Mouse (Mus musculus) embryonic facial prominence, embryonic 12.5 days (tissue): Measurements from ENCODE around the gene Hoxb1. TPM values are rescaled to one million over a fixed set of nuclear protein-coding genes. Genes with fewer than 3 reads are reported as not detected.

ENCODE experiments used
- ATAC-seq: fragments of 200-750 bp; cut with Nextera tagmentation; 2 replicates; pipeline ENCODE4 v1.8.0; 2017; ENCODE audit not compliant: insufficient number of reproducible peaks, insufficient read depth, low FRiP score, low TSS enrichment
- H3K27ac ChIP-seq: fragments of 300-500 bp; sonication (generic); 2 replicates; pipeline ENCODE4 v1.5.1; 2016; ENCODE audit warnings: mild to moderate bottlenecking
- H3K27me3 ChIP-seq: fragments of 300-500 bp; sonication (generic); 2 replicates; pipeline ENCODE4 v1.6.1; 2016; ENCODE audit warnings: mild to moderate bottlenecking, moderate library complexity
- H3K36me3 ChIP-seq: fragments of 300-500 bp; sonication (generic); 2 replicates; pipeline ENCODE4 v1.6.1; 2016; ENCODE audit warnings: mild to moderate bottlenecking
- H3K4me1 ChIP-seq: fragments of 300-500 bp; sonication (generic); 2 replicates; pipeline ENCODE4 v1.6.1; 2016
- H3K4me2 ChIP-seq: fragments of 300-500 bp; sonication (generic); replicated peaks from 2 replicates; pipeline ENCODE4 v1.6.1; 2016; ENCODE audit warnings: mild to moderate bottlenecking, moderate library complexity
- H3K4me3 ChIP-seq: fragments of 300-500 bp; sonication (generic); 2 replicates; pipeline ENCODE4 v1.5.1; 2016; ENCODE audit warnings: mild to moderate bottlenecking
- H3K9ac ChIP-seq: fragments of 300-500 bp; sonication (generic); 2 replicates; pipeline ENCODE4 v1.6.1; 2016; ENCODE audit warnings: mild to moderate bottlenecking, moderate library complexity
- H3K9me3 ChIP-seq: fragments of 300-500 bp; sonication (generic); 2 replicates; pipeline ENCODE4 v1.6.1; 2016; ENCODE audit warnings: mild to moderate bottlenecking, moderate library complexity
- WGBS: fragments of 180-500 bp; shearing (Covaris S2); methylation state at CpG from one replicate; pipeline ENCODE4 v1.1.7; 2016; 5-methylcytosine and 5-hydroxymethylcytosine counted together
- polyA plus RNA-seq: library from polyadenylated mRNA; unstranded; fragments of >200 nt; fragmentation: Nextera tagmentation; extraction: Ambion mirVana; gene quantifications from 2 replicates; pipeline ENCODE4 v1.2.1, GENCODE M21; 2016

Hoxb1 gene
- polyA plus RNA-seq, 1 experiment from 2014 or later, result 0.08 TPM

GRCm38 (mm10) chr11:96336597-96336996 lies 29.0 kb upstream of the Hoxb1 start:
- no peak overlapping the region for H3K4me2 ChIP-seq
- H3K27me3 ChIP-seq, result peaks cover 100% of the 10 kb centered on the region
- WGBS, result 2% methylated on average over 2 of the region's 2 CpGs
- no peak overlapping the region for H3K4me3 ChIP-seq
- no peak overlapping the region for H3K9ac ChIP-seq
- no peaks in the 10 kb centered on the region for H3K9me3 ChIP-seq
- peaks cover 7% of the 10 kb centered on the region; the same call in 1 of the 2 replicates for H3K4me1 ChIP-seq
- no peak overlapping the region for H3K27ac ChIP-seq
- no peaks in the 10 kb centered on the region for H3K36me3 ChIP-seq
- no peak for ATAC-seq

DNA sequence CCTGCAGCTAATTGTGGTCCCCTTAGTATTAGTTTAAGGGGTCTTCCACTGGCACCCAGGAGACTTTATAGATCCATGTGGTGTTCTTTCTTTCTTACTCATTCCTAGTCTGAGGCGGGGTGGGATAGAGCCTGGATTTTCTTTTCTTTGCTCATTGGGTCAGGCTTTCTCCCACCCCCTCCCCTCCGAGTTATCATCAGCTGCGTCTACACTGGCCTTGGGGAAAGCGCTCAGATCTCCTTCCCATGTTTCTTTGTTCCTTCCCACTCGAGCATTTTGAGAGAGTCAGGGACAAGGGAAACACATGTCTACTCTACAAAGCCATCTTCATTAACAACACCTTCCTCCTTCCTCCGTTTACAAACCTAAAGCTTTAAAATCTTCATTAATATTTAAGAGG lies 28.5 kb upstream of the Hoxb1 start:
- Histone ChIP-seq H3K27me3 (peaks cover 100% of the 10 kb centered on the region), H3K9ac (no peak overlapping the region), H3K27ac (no peak overlapping the region), H3K36me3 (no peaks in the 10 kb centered on the region), H3K4me3 (no peak overlapping the region), H3K4me2 (no peak overlapping the region), H3K4me1 (peaks cover 7% of the 10 kb centered on the region; the same call in 1 of the 2 replicates), H3K9me3 (no peaks in the 10 kb centered on the region)
- WGBS, result 1% methylated on average over 6 of the region's 6 CpGs
- ATAC-seq, result no peak

GRCm38 (mm10) chr11:96338957-96339855 lies 26.3 kb upstream of the Hoxb1 start:
- WGBS, result 10% methylated on average over 7 of the region's 7 CpGs
- Histone ChIP-seq H3K9me3 (no peaks in the 10 kb centered on the region), H3K4me3 (no peak overlapping the region), H3K36me3 (no peaks in the 10 kb centered on the region), H3K9ac (no peak overlapping the region), H3K27me3 (peaks cover 100% of the 10 kb centered on the region), H3K27ac (no peak overlapping the region), H3K4me2 (no peak overlapping the region), H3K4me1 (no peaks in the 10 kb centered on the region)
- no peak for ATAC-seq

DNA sequence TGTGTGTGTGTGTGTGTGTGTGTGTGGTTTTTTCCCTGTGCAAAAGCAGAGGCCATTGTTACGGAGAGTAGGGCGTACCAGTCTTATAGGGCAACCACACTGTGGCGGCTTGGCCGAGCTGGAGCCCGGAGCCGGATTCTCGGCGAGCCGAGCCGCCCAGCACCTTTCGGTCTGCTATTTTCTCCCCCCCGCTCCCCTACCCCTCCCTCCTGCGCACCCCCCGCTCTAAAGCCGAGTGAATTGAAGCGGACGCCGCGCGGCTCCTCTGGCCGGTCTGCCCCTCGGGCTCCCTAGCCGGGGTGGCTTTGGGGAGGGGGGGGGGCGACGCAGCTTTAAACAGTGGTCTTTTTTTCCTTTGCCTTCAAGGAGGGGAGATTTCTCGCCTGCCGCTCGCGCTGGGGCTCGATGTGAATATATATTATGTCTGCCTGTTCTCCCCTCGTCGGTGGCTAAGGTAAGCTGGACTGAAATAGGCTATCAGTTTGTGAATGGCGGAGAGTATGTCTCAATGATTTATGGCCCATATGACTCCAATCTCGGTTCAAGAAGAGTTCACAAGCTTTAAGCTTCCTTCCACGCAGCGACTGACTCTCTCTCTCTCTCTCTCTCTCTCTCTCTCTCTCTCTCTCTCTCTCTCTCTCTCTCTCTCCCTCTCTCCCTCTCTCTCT lies 24.7 kb upstream of the Hoxb1 start:
- Histone ChIP-seq H3K27ac (no peak overlapping the region), H3K27me3 (peaks cover 100% of the 10 kb centered on the region), H3K4me3 (peak overlapping the region; percentile 18; the same call in 1 of the 2 replicates), H3K9ac (no peak overlapping the region), H3K9me3 (no peaks in the 10 kb centered on the region), H3K4me2 (peak overlapping the region; percentile 31), H3K4me1 (no peaks in the 10 kb centered on the region), H3K36me3 (no peaks in the 10 kb centered on the region)
- WGBS, result under 1% methylated on average over 35 of the region's 36 CpGs
- ATAC-seq, result no peak

- peak overlapping the region; percentile 22; the same call in 1 of the 2 replicates for H3K4me2 ChIP-seq
- WGBS, result under 1% methylated on average over 40 of the region's 40 CpGs
- H3K4me1 ChIP-seq, result no peaks in the 10 kb centered on the region
- H3K36me3 ChIP-seq, result no peaks in the 10 kb centered on the region
- H3K27me3 ChIP-seq, result peaks cover 100% of the 10 kb centered on the region
- peak overlapping the region; percentile 4; the same call in 1 of the 2 replicates for H3K4me3 ChIP-seq
- no peaks in the 10 kb centered on the region for H3K9me3 ChIP-seq
- H3K27ac ChIP-seq, result no peak overlapping the region
- H3K9ac ChIP-seq, result no peak overlapping the region
- ATAC-seq, result no peak
These were observed 23.6 kb upstream of the Hoxb1 start for GRCm38 (mm10) chr11:96341701-96342575.

DNA sequence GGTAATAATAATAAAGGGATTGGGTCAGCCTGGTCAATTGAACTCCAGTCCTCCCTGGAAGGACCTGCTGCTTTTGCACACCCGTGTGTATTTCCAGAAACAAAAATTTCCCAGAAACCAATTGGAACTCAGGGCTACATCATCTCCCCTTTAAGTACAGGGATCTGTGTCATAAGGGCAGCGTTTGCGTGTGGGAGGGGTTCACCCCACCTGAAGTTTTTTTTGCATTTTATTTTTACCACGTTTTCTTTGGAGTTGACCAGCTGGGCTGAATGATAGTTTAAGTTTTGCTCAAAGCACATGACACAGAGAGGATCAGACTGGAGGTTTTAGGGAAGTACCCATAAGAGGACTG lies 23.0 kb upstream of the Hoxb1 start:
- Histone ChIP-seq H3K4me3 (no peak overlapping the region), H3K9me3 (no peaks in the 10 kb centered on the region), H3K27me3 (peaks cover 97% of the 10 kb centered on the region), H3K4me1 (no peaks in the 10 kb centered on the region), H3K9ac (no peak overlapping the region), H3K4me2 (0 out of 2 replicates have a peak overlapping the region, but pooled peaks have one; percentile 2), H3K36me3 (no peaks in the 10 kb centered on the region), H3K27ac (no peak overlapping the region)
- 2% methylated on average over 4 of the region's 4 CpGs for WGBS
- ATAC-seq, result no peak

GRCm38 (mm10) chr11:96343206-96343745 lies 22.3 kb upstream of the Hoxb1 start:
- Histone ChIP-seq H3K4me2 (no peak overlapping the region), H3K27ac (no peak overlapping the region)

DNA sequence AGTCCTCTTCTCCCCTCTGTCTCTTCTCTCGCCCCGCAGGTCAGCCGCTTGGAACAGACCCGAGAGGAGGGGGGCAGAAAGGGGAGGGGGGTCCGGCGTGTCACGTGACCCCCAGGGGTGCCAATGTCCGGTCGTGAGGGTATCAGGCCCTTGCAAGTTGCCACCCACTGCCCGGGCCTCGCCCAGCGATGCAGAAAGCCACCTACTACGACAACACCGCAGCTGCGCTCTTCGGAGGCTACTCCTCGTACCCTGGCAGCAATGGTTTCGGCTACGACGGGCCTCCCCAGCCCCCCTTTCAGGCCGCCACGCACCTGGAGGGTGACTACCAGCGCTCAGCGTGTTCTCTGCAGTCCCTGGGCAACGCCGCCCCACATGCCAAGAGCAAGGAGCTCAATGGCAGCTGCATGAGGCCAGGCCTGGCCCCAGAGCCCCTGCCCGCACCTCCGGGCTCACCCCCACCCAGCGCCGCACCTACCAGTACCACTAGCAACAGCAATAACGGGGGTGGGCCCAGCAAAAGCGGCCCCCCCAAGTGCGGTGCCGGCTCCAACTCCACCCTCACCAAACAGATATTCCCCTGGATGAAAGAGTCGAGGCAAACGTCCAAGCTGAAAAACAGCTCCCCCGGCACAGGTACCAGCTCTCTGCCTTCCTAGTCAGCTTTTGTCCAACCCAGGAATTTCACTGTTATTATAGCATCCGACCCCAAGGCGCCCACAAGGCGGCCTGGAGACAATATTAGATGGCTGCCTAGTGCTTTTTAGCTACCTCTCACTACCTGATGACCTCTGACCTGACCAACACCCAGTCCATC lies 21.3 kb upstream of the Hoxb1 start:
- WGBS, result 1% methylated on average over 38 of the region's 40 CpGs
- ATAC-seq, result no peak
- no peak overlapping the region for H3K4me3 ChIP-seq

More at GRCm38 (mm10) chr11:96343206-96343745, 22.3 kb upstream of the Hoxb1 start:
- no peaks in the 10 kb centered on the region for H3K36me3 ChIP-seq
- no peaks in the 10 kb centered on the region for H3K4me1 ChIP-seq
- H3K9ac ChIP-seq, result no peak overlapping the region
- WGBS, result 9% methylated on average over 2 of the region's 2 CpGs
- peaks cover 96% of the 10 kb centered on the region for H3K27me3 ChIP-seq
- H3K4me3 ChIP-seq, result no peak overlapping the region
- no peaks in the 10 kb centered on the region for H3K9me3 ChIP-seq
- no peak for ATAC-seq

GRCm38 (mm10) chr11:96344878-96345159 lies 20.7 kb upstream of the Hoxb1 start:
- H3K27ac ChIP-seq, result no peak overlapping the region
- no peak overlapping the region for H3K9ac ChIP-seq
- H3K4me3 ChIP-seq, result no peak overlapping the region
- 2% methylated on average over 6 of the region's 6 CpGs for WGBS
- H3K4me2 ChIP-seq, result no peak overlapping the region
- no peak for ATAC-seq
- no peaks in the 10 kb centered on the region for H3K9me3 ChIP-seq
- peaks cover 96% of the 10 kb centered on the region for H3K27me3 ChIP-seq
- no peaks in the 10 kb centered on the region for H3K36me3 ChIP-seq
- H3K4me1 ChIP-seq, result no peaks in the 10 kb centered on the region

More for the DNA sequence above, 21.3 kb upstream of the Hoxb1 start:
- no peaks in the 10 kb centered on the region for H3K9me3 ChIP-seq
- H3K27me3 ChIP-seq, result peaks cover 96% of the 10 kb centered on the region
- no peaks in the 10 kb centered on the region for H3K4me1 ChIP-seq
- H3K27ac ChIP-seq, result no peak overlapping the region
- no peak overlapping the region for H3K4me2 ChIP-seq
- H3K36me3 ChIP-seq, result no peaks in the 10 kb centered on the region
- no peak overlapping the region for H3K9ac ChIP-seq

GRCm38 (mm10) chr11:96345220-96345892 lies 20.2 kb upstream of the Hoxb1 start:
- Histone ChIP-seq H3K4me1 (no peaks in the 10 kb centered on the region), H3K4me2 (peak overlapping the region; percentile 24), H3K27me3 (peaks cover 95% of the 10 kb centered on the region), H3K27ac (no peak overlapping the region), H3K36me3 (no peaks in the 10 kb centered on the region), H3K9me3 (no peaks in the 10 kb centered on the region), H3K4me3 (no peak overlapping the region), H3K9ac (no peak overlapping the region)
- WGBS, result 1% methylated on average over 38 of the region's 56 CpGs
- ATAC-seq, result no peak
